Mouse (Mus musculus): ENCODE data around the gene Card6. TPM values are rescaled to one million over a fixed set of nuclear protein-coding genes. Genes with fewer than 3 reads are reported as not detected.
A peak's percentile ranks its signal among the peaks of the same experiment; 100 is the strongest.

The Card6 gene
- polyA plus RNA-seq, 1 experiment from 2014 or later = 0.72 TPM

DNA sequence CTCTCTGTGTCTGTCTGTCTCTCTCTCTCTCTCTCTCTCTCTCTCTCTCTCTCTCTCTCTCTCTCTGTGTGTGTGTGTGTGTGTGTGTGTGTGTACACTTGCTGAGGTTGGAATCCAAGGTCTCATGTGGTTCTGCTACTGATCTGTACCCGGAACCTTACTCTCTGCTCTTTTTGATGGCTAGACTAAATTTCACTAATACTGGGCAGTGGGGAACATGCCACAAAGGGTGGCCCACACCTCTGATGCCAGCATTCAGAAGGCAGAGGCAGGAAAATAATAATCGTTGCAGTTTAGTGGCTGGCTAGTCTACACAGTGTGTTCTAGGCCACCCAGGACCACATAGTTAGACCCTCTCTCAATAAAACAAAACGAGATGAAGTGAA lies 309 bp upstream of the Card6 start:
- Histone ChIP-seq H3K9me3 (replicated peaks; ENCODE audit: control insufficient read depth, low read length) (no peaks in the 10 kb centered on the region), H3K27me3 (replicated peaks; ENCODE audit: control insufficient read depth, insufficient read depth, low read length) (no peaks in the 10 kb centered on the region), H3K4me3 (ENCODE audit: low read depth, low read length) (no peak overlapping the region), H3K27ac (ENCODE audit: low read depth, low read length) (no peak overlapping the region), H3K4me2 (ENCODE audit: low read length) (no peak overlapping the region), H3K36me3 (ENCODE audit: control insufficient read depth, insufficient read depth, low read length) (no peaks in the 10 kb centered on the region), H3K9ac (ENCODE audit: low read length) (no peak overlapping the region), H3K4me1 (ENCODE audit: control insufficient read depth, insufficient read depth, low read length) (no peaks in the 10 kb centered on the region)
- no peak for ATAC-seq
- no peak for DNase-seq (ENCODE audit: low spot score)
- WGBS = 90% methylated on average over 3 of the region's 3 CpGs

DNA sequence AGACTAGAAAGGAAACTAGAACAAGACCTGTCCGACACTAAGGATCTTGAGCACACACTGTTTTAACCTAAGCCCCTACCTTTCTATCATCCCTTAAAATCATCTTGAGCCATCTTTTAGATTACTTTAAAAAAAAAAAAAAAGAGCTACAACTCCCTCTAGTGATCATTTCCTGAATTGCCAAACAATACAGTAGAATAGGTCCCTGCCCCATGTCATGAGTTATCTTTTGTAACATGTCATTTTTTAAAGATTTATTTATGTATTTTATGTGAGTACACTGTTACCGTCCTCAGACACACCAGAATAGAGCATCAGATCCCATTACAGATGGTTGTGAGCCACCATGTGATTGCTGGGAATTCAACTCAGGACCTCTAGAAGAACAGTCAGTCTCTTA lies 2.0 kb downstream of the Card6 start:
- no peaks in the 10 kb centered on the region for H3K27me3 ChIP-seq (replicated peaks; ENCODE audit: control insufficient read depth, insufficient read depth, low read length)
- ATAC-seq = 0 out of 2 replicates have a peak, but pooled peaks have one; percentile 26
- H3K9ac ChIP-seq (ENCODE audit: low read length) = no peak overlapping the region
- H3K4me1 ChIP-seq (ENCODE audit: control insufficient read depth, insufficient read depth, low read length) = no peaks in the 10 kb centered on the region
- no peak overlapping the region for H3K27ac ChIP-seq (ENCODE audit: low read depth, low read length)
- H3K9me3 ChIP-seq (replicated peaks; ENCODE audit: control insufficient read depth, low read length) = no peaks in the 10 kb centered on the region
- no peaks in the 10 kb centered on the region for H3K36me3 ChIP-seq (ENCODE audit: control insufficient read depth, insufficient read depth, low read length)
- H3K4me2 ChIP-seq (ENCODE audit: low read length) = no peak overlapping the region
- WGBS = 53% methylated on average over 2 of the region's 2 CpGs
- no peak overlapping the region for H3K4me3 ChIP-seq (ENCODE audit: low read depth, low read length)
- DNase-seq (ENCODE audit: low spot score) = peak; percentile 21

- H3K9ac ChIP-seq (ENCODE audit: low read length) = no peak overlapping the region
- no peaks in the 10 kb centered on the region for H3K9me3 ChIP-seq (replicated peaks; ENCODE audit: control insufficient read depth, low read length)
- ATAC-seq (peak; percentile 42; the same call in 1 of the 2 replicates), DNase-seq (ENCODE audit: low spot score) (no peak)
- H3K4me2 ChIP-seq (ENCODE audit: low read length) = no peak overlapping the region
- H3K27me3 ChIP-seq (replicated peaks; ENCODE audit: control insufficient read depth, insufficient read depth, low read length) = no peaks in the 10 kb centered on the region
- no peak overlapping the region for H3K4me3 ChIP-seq (ENCODE audit: low read depth, low read length)
- no peaks in the 10 kb centered on the region for H3K36me3 ChIP-seq (ENCODE audit: control insufficient read depth, insufficient read depth, low read length)
- WGBS = 75% methylated on average over 6 of the region's 6 CpGs
- H3K4me1 ChIP-seq (ENCODE audit: control insufficient read depth, insufficient read depth, low read length) = no peaks in the 10 kb centered on the region
- H3K27ac ChIP-seq (ENCODE audit: low read depth, low read length) = no peak overlapping the region
Measured at GRCm38 (mm10) chr15:5105891-5106290, 2.4 kb downstream of the Card6 start.

- Histone ChIP-seq H3K4me1 (ENCODE audit: control insufficient read depth, insufficient read depth, low read length) (no peaks in the 10 kb centered on the region), H3K36me3 (ENCODE audit: control insufficient read depth, insufficient read depth, low read length) (no peaks in the 10 kb centered on the region), H3K27ac (ENCODE audit: low read depth, low read length) (no peak overlapping the region), H3K9me3 (replicated peaks; ENCODE audit: control insufficient read depth, low read length) (no peaks in the 10 kb centered on the region), H3K27me3 (replicated peaks; ENCODE audit: control insufficient read depth, insufficient read depth, low read length) (no peaks in the 10 kb centered on the region), H3K4me2 (ENCODE audit: low read length) (no peak overlapping the region), H3K9ac (ENCODE audit: low read length) (no peak overlapping the region), H3K4me3 (ENCODE audit: low read depth, low read length) (no peak overlapping the region)
- WGBS = 98% methylated on average over 4 of the region's 4 CpGs
- DNase-seq (ENCODE audit: low spot score) = no peak
- ATAC-seq = no peak
Measured at GRCm38 (mm10) chr15:5102312-5102711, 6.0 kb downstream of the Card6 start.

DNA sequence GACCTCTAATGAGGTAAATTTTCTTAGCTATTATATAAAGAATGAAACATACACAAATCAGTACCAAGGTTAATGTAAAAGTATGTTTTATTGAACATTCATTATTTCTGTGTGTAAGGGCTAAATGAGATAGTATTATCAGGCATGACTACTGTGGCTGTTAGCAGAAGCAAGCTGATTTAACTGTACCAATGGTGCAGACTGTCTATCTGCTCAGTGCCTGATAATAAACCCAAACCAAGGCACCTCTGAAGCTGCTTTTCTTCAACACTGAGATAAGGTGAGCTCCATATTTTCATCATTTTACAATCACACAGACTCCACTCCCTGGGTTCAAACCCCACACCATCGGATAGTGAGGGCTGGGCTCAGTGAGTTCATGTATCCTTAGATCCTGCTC lies 11.0 kb downstream of the Card6 start:
- Histone ChIP-seq H3K27ac (ENCODE audit: low read depth, low read length) (no peak overlapping the region), H3K9me3 (replicated peaks; ENCODE audit: control insufficient read depth, low read length) (no peaks in the 10 kb centered on the region), H3K9ac (ENCODE audit: low read length) (no peak overlapping the region), H3K36me3 (ENCODE audit: control insufficient read depth, insufficient read depth, low read length) (no peaks in the 10 kb centered on the region), H3K27me3 (replicated peaks; ENCODE audit: control insufficient read depth, insufficient read depth, low read length) (no peaks in the 10 kb centered on the region), H3K4me3 (ENCODE audit: low read depth, low read length) (no peak overlapping the region), H3K4me1 (ENCODE audit: control insufficient read depth, insufficient read depth, low read length) (no peaks in the 10 kb centered on the region), H3K4me2 (ENCODE audit: low read length) (no peak overlapping the region)
- ATAC-seq (no peak), DNase-seq (ENCODE audit: low spot score) (no peak)
- 96% methylated on average over 1 of the region's 1 CpGs for WGBS

DNA sequence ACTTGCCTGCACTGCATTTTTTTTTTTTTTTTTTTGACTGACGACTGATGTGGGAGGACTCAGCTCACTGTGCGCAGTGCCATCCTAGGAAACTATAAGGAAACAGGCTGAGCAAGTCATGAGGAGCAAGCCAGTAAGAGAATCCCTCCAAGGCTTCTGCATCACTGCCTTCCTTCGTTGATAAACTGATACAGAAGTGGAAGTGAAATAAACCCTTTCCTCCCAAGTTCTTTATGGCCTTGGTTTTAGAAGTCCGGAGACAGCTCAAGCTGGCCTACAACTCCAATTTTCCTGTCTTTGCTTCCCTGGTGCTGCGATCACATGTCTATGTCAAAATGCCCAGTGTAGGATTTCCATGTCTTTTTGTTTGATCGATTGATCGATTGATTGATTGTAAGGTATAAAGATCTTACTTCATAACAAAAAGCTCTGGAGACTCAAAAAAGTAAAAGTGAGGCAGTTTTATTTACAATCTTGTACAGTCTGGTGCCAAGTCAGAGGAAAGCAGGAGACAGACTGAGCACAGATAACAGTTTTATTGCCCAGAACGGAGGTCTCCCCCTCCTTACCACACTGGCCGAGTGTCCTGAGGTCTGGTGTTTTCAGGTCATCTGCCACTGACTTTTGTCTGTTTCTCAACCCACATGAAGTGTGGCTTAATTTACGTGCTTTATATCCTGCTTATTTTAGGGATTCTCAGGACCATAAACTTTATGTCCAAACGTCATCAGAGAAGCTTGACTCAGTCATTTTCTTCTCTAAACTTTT lies 12.6 kb downstream of the Card6 start:
- no peaks in the 10 kb centered on the region for H3K27me3 ChIP-seq (replicated peaks; ENCODE audit: control insufficient read depth, insufficient read depth, low read length)
- WGBS = 90% methylated on average over 11 of the region's 11 CpGs
- no peaks in the 10 kb centered on the region for H3K4me1 ChIP-seq (ENCODE audit: control insufficient read depth, insufficient read depth, low read length)
- no peaks in the 10 kb centered on the region for H3K9me3 ChIP-seq (replicated peaks; ENCODE audit: control insufficient read depth, low read length)
- no peak overlapping the region for H3K4me3 ChIP-seq (ENCODE audit: low read depth, low read length)
- DNase-seq (ENCODE audit: low spot score) = no peak
- no peak overlapping the region for H3K27ac ChIP-seq (ENCODE audit: low read depth, low read length)
- no peaks in the 10 kb centered on the region for H3K36me3 ChIP-seq (ENCODE audit: control insufficient read depth, insufficient read depth, low read length)
- no peak for ATAC-seq
- H3K4me2 ChIP-seq (ENCODE audit: low read length) = no peak overlapping the region
- no peak overlapping the region for H3K9ac ChIP-seq (ENCODE audit: low read length)

DNA sequence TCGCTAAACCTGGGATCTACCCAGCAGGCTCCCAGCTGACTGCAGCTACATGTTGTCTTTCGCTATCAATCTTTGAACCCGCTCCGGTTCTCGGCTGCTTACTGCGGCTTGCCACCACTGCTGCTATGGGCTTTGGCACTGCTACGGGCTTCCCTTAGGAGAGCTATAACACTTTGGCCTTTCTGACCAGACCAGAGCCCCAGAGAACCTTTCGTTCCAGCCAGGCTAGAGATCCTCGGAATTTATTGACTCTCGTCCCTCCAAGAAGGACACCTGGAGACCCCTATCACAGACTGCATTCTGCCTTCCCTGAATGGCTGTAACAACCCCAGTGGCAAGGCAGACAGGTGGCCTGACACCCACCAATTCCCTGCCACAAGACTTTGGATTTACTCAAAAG lies 18.2 kb downstream of the Card6 start:
- Histone ChIP-seq H3K4me2 (ENCODE audit: low read length) (no peak overlapping the region), H3K27ac (ENCODE audit: low read depth, low read length) (no peak overlapping the region), H3K36me3 (ENCODE audit: control insufficient read depth, insufficient read depth, low read length) (no peaks in the 10 kb centered on the region), H3K4me1 (ENCODE audit: control insufficient read depth, insufficient read depth, low read length) (no peaks in the 10 kb centered on the region), H3K27me3 (replicated peaks; ENCODE audit: control insufficient read depth, insufficient read depth, low read length) (no peaks in the 10 kb centered on the region), H3K9ac (ENCODE audit: low read length) (no peak overlapping the region), H3K9me3 (replicated peaks; ENCODE audit: control insufficient read depth, low read length) (no peaks in the 10 kb centered on the region), H3K4me3 (ENCODE audit: low read depth, low read length) (no peak overlapping the region)
- DNase-seq (ENCODE audit: low spot score) (no peak), ATAC-seq (no peak)
- WGBS = 97% methylated on average over 10 of the region's 10 CpGs

DNA sequence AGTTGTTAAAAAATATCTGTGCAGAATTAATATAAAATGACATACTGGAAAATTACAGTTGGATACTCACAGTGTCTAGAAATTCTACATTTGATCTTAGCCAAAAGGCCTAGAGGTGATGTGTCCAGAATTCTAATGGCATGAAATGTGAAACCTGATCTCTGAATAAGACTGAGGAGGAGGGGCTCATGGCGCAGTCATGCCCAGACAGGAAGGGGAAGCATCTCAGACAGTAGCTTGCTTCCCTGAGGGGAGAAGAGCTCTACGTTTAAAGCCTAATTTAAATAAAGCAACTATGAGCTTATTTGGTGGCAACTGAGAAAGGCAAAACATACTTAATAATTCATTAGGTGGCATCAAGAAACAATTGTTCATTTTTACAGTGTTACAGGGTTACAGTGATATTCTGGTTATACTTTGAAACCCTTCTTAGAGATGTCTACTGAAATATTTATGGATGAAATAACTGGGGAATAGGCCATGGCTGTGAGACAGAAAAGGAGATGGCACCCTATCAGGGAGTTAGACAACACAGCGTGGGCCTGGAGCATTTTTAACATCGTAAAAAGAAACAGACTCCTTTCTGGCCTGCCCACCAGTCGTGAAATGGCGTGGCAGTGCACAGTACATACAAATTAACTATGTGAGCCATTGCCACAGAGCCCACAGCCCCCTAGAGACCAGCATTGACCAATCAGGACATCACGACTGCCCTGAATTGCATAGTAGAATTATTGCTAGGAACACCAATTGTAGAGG lies 19.3 kb downstream of the Card6 start:
- 74% methylated on average over 7 of the region's 7 CpGs for WGBS
- no peak for DNase-seq (ENCODE audit: low spot score)
- no peaks in the 10 kb centered on the region for H3K27me3 ChIP-seq (replicated peaks; ENCODE audit: control insufficient read depth, insufficient read depth, low read length)
- no peaks in the 10 kb centered on the region for H3K4me1 ChIP-seq (ENCODE audit: control insufficient read depth, insufficient read depth, low read length)
- H3K4me2 ChIP-seq (ENCODE audit: low read length) = no peak overlapping the region
- H3K9me3 ChIP-seq (replicated peaks; ENCODE audit: control insufficient read depth, low read length) = no peaks in the 10 kb centered on the region
- H3K36me3 ChIP-seq (ENCODE audit: control insufficient read depth, insufficient read depth, low read length) = no peaks in the 10 kb centered on the region
- H3K4me3 ChIP-seq (ENCODE audit: low read depth, low read length) = no peak overlapping the region
- H3K9ac ChIP-seq (ENCODE audit: low read length) = no peak overlapping the region
- H3K27ac ChIP-seq (ENCODE audit: low read depth, low read length) = no peak overlapping the region
- no peak for ATAC-seq

GRCm38 (mm10) chr15:5086162-5086561 lies 22.2 kb downstream of the Card6 start:
- DNase-seq (ENCODE audit: low spot score) (peak; percentile 49), ATAC-seq (0 out of 2 replicates have a peak, but pooled peaks have one; percentile 32)
- no peak overlapping the region for H3K4me2 ChIP-seq (ENCODE audit: low read length)
- no peak overlapping the region for H3K4me3 ChIP-seq (ENCODE audit: low read depth, low read length)
- no peaks in the 10 kb centered on the region for H3K9me3 ChIP-seq (replicated peaks; ENCODE audit: control insufficient read depth, low read length)
- no peak overlapping the region for H3K9ac ChIP-seq (ENCODE audit: low read length)
- no peaks in the 10 kb centered on the region for H3K27me3 ChIP-seq (replicated peaks; ENCODE audit: control insufficient read depth, insufficient read depth, low read length)
- H3K36me3 ChIP-seq (ENCODE audit: control insufficient read depth, insufficient read depth, low read length) = no peaks in the 10 kb centered on the region
- WGBS = 20% methylated on average over 2 of the region's 2 CpGs
- no peak overlapping the region for H3K27ac ChIP-seq (ENCODE audit: low read depth, low read length)
- no peaks in the 10 kb centered on the region for H3K4me1 ChIP-seq (ENCODE audit: control insufficient read depth, insufficient read depth, low read length)

Measured in forebrain, embryonic 14.5 days (tissue).